In the genomic region with DNA sequence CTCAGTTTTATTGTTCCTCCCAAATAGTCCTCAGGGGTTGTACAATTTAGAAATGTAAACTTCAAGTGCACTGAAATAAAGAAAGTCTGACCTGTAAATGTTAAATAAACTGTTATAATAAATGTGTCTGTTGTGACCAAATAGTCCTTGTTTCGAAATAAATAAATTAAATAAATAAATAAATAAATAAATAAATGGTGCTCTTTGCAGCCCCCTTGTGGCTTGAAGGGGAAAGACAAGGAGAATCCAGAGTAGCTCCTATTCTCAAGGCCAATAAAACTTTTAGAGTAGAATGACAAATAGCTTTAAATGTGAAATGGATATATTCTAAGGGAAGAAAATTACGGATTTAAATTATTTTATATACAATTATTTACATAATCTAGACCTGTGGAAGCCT, we compare ENCODE assay signal across 8 mouse cellular contexts. TPM values are rescaled to one million over a fixed set of nuclear protein-coding genes. Genes with fewer than 3 reads are reported as not detected.
DNase-seq lines count a peak whose midpoint lies in the region; ATAC-seq and TF ChIP-seq lines count a peak whose summit lies in the region.

No protein-coding gene starts in this region.

- WGBS in liver, postnatal 0 days (ENCODE audit: insufficient replicate concordance): 20% methylated on average over 2 of the region's 2 CpGs
- 11% methylated on average over 2 of the region's 2 CpGs for WGBS in midbrain, embryonic 16.5 days

- H3K4me1 ChIP-seq in liver, postnatal 0 days (ENCODE audit: insufficient read depth): no peaks in the 10 kb centered on the region
- H3K4me1 ChIP-seq in midbrain, embryonic 16.5 days (ENCODE audit: control insufficient read depth, insufficient read depth, low read length): peaks cover 11% of the 10 kb centered on the region

- intact Hi-C loops in heart, postnatal 25 days (cut with DNase I): loop anchor here (5.0 to 10.0 kb wide), 2 partner anchors 573 to 736 kb away; no protein-coding TSS in a partner anchor

- DNase-seq in heart, adult 8-10 months (ENCODE audit: low spot score): peak; percentile 18
- DNase-seq in heart, postnatal 25 days (ENCODE audit: low spot score): no peak
- no peak for DNase-seq in liver, postnatal 0 days
- no peak for DNase-seq in liver
- peak; percentile 47 to 50 for DNase-seq in cerebellum, postnatal 14 days
- DNase-seq in testis, postnatal 14 days (ENCODE audit: low spot score): no peak
- DNase-seq in adipocyte (ENCODE audit: low spot score): no peak

- no peak overlapping the region for H3K27ac ChIP-seq in liver, postnatal 0 days (ENCODE audit: low read depth)
- H3K27ac ChIP-seq in midbrain, embryonic 16.5 days (ENCODE audit: low read length): no peak overlapping the region

- no peaks in the 10 kb centered on the region for H3K9me3 ChIP-seq in liver, postnatal 0 days (ENCODE audit: low read length)
- H3K9me3 ChIP-seq in midbrain, embryonic 16.5 days (replicated peaks; ENCODE audit: control insufficient read depth, low read length, poor library complexity, severe bottlenecking): no peaks in the 10 kb centered on the region

- peaks cover 47% of the 10 kb centered on the region for H3K27me3 ChIP-seq in liver, postnatal 0 days (ENCODE audit: insufficient read depth, low read length)
- H3K27me3 ChIP-seq in midbrain, embryonic 16.5 days (ENCODE audit: control insufficient read depth, insufficient read depth, low read depth, low read length): no peaks in the 10 kb centered on the region; the same call in 1 of the 2 replicates

- no peak overlapping the region for H3K4me3 ChIP-seq in liver, postnatal 0 days (ENCODE audit: low read depth, low read length)
- peak overlapping the region; percentile 22; the same call in 1 of the 2 replicates for H3K4me3 ChIP-seq in midbrain, embryonic 16.5 days (ENCODE audit: low read depth, low read length)

- H3K9ac ChIP-seq in liver, postnatal 0 days (replicated peaks): no peak overlapping the region
- H3K9ac ChIP-seq in midbrain, embryonic 16.5 days (ENCODE audit: low read depth, low read length): no peak overlapping the region

- peak; percentile 53 for TF ChIP-seq CTCF in liver, postnatal 0 days (IDR thresholded peaks at IDR 0.05; ENCODE audit: low read depth)

- ATAC-seq in liver, postnatal 0 days: no peak
- no peak for ATAC-seq in midbrain, embryonic 16.5 days

- H3K4me2 ChIP-seq in liver, postnatal 0 days (ENCODE audit: low read depth, low read length): no peak overlapping the region
- peak overlapping the region; percentile 44 for H3K4me2 ChIP-seq in midbrain, embryonic 16.5 days (ENCODE audit: low read length)

- H3K36me3 ChIP-seq in liver, postnatal 0 days (replicated peaks; ENCODE audit: insufficient read depth, low read length): no peaks in the 10 kb centered on the region
- H3K36me3 ChIP-seq in midbrain, embryonic 16.5 days (ENCODE audit: control insufficient read depth, insufficient read depth, low read length): no peaks in the 10 kb centered on the region

- TF ChIP-seq EP300 in liver, postnatal 0 days (IDR thresholded peaks at IDR 0.05; ENCODE audit: low read depth): no peak

RNA-seq across cellular contexts. Expression of a gene that starts 2.3 kb away (rescaled TPM):
- under 1 TPM; 0.38 to 0.59 (median 0.49) TPM for total RNA-seq in heart, adult 8-10 months (2022)
- under 1 TPM; 0.81 to 0.88 TPM for total RNA-seq in heart, postnatal 25 days (2021)
- polyA plus RNA-seq in liver, postnatal 0 days (2015; fragmentation: Nextera tagmentation; extraction: Ambion mirVana): 0.05 and 0.12 TPM in 2 replicates
- 9.0 and 10.2 TPM in 2 replicates for polyA plus RNA-seq in midbrain, embryonic 16.5 days (2015; fragmentation: Nextera tagmentation; extraction: Ambion mirVana)

Comparison
In these comparisons a context has a peak if more than half of its experiments do, and no peak if none do; other contexts are left out.
1. DNase-seq: peak in heart, adult 8-10 months (single experiment) and cerebellum, postnatal 14 days (2 of 2); none in heart, postnatal 25 days (single experiment), liver, postnatal 0 days (single experiment), liver (single experiment), testis, postnatal 14 days (single experiment) and adipocyte (single experiment).